Mouse (Mus musculus): ENCODE data around the gene Anxa6. TPM values are rescaled to one million over a fixed set of nuclear protein-coding genes. Genes with fewer than 3 reads are reported as not detected.
A peak's percentile ranks its signal among the peaks of the same experiment; 100 is the strongest.
"Not testable (repeated sequence)": the region's sequence is repeated elsewhere in the genome, so short reads cannot be mapped to it uniquely, and the experiment has no call there.

The Anxa6 gene
- polyA plus RNA-seq, 1 experiment from 2014 or later: 59.3 TPM

- Histone ChIP-seq H3K4me1 (replicated peaks) (peaks cover 13% of the 10 kb centered on the region), H3K9ac (no peak overlapping the region), H3K27me3 (no peaks in the 10 kb centered on the region), H3K36me3 (no peaks in the 10 kb centered on the region), H3K9me3 (no peaks in the 10 kb centered on the region), H3K4me3 (no peak overlapping the region), H3K4me2 (no peak overlapping the region), H3K27ac (no peak overlapping the region)
- ATAC-seq (ENCODE audit: low FRiP score): no peak
- 66% methylated on average over 4 of the region's 4 CpGs for WGBS
Observed at GRCm38 (mm10) chr11:54972049-54972723, 61.1 kb downstream of the Anxa6 start.

GRCm38 (mm10) chr11:54971365-54972048 is 61.7 kb downstream of the Anxa6 start:
- no peak for ATAC-seq (ENCODE audit: low FRiP score)
- no peak overlapping the region for H3K4me3 ChIP-seq
- peaks cover 13% of the 10 kb centered on the region for H3K4me1 ChIP-seq (replicated peaks)
- no peaks in the 10 kb centered on the region for H3K27me3 ChIP-seq
- no peak overlapping the region for H3K4me2 ChIP-seq
- H3K36me3 ChIP-seq: no peaks in the 10 kb centered on the region
- no peak overlapping the region for H3K27ac ChIP-seq
- no peak overlapping the region for H3K9ac ChIP-seq
- 77% methylated on average over 8 of the region's 8 CpGs for WGBS
- no peaks in the 10 kb centered on the region for H3K9me3 ChIP-seq

GRCm38 (mm10) chr11:54965234-54965633 is 68.0 kb downstream of the Anxa6 start:
- Histone ChIP-seq H3K36me3 (no peaks in the 10 kb centered on the region), H3K9ac (no peak overlapping the region), H3K4me2 (no peak overlapping the region), H3K4me1 (replicated peaks) (0 out of 2 replicates have a peak, but pooled peaks cover 3% of the 10 kb centered on the region), H3K9me3 (no peaks in the 10 kb centered on the region), H3K4me3 (no peak overlapping the region), H3K27me3 (no peaks in the 10 kb centered on the region), H3K27ac (no peak overlapping the region)
- no peak for ATAC-seq (ENCODE audit: low FRiP score)
- WGBS: 86% methylated on average over 6 of the region's 6 CpGs

DNA sequence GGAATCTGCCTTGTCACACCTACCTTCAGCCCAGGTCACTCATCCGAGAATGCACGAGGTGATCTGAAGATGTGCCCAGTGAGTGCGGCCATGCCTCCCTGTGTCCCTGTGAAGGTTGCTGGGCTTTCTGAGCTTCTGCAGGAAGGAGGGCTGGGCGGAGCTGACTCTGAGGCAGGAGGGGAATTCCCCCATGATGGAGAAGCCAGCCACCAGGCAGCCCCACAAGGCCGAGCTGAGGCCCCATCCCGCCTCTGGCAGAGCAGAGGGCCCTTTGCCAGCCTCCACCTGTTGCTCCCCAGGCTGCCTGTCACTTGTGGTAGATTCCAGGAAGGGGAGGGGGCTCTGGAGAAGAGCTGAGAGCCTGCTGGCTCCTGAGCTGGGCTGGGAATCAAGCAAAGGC is 70.4 kb downstream of the Anxa6 start, which contains the start of gene Tnip1:
Gene Tnip1, minus strand, starts transcription at position 108 of the 400 bp plus-strand sequence.
- 36% methylated on average over 6 of the region's 6 CpGs for WGBS
- H3K4me1 ChIP-seq (replicated peaks): 0 out of 2 replicates have a peak, but pooled peaks cover 3% of the 10 kb centered on the region
- no peak within 1 kb of the TSS for H3K4me2 ChIP-seq
- H3K27me3 ChIP-seq: no peaks in the 10 kb centered on the region
- no peaks in the 10 kb centered on the region for H3K9me3 ChIP-seq
- H3K9ac ChIP-seq: no peak within 1 kb of the TSS
- H3K36me3 ChIP-seq: no peaks in the 10 kb centered on the region
- no peak for ATAC-seq (ENCODE audit: low FRiP score)
- H3K27ac ChIP-seq: no peak within 1 kb of the TSS
- no peak within 1 kb of the TSS for H3K4me3 ChIP-seq

GRCm38 (mm10) chr11:54961921-54962320 is 71.3 kb downstream of the Anxa6 start:
- H3K9me3 ChIP-seq: no peaks in the 10 kb centered on the region
- no peak overlapping the region for H3K4me2 ChIP-seq
- no peak overlapping the region for H3K4me3 ChIP-seq
- 0 out of 2 replicates have a peak, but pooled peaks cover 3% of the 10 kb centered on the region for H3K4me1 ChIP-seq (replicated peaks)
- no peak overlapping the region for H3K27ac ChIP-seq
- no peak for ATAC-seq (ENCODE audit: low FRiP score)
- H3K27me3 ChIP-seq: no peaks in the 10 kb centered on the region
- H3K9ac ChIP-seq: no peak overlapping the region
- 77% methylated on average over 3 of the region's 3 CpGs for WGBS
- no peaks in the 10 kb centered on the region for H3K36me3 ChIP-seq

DNA sequence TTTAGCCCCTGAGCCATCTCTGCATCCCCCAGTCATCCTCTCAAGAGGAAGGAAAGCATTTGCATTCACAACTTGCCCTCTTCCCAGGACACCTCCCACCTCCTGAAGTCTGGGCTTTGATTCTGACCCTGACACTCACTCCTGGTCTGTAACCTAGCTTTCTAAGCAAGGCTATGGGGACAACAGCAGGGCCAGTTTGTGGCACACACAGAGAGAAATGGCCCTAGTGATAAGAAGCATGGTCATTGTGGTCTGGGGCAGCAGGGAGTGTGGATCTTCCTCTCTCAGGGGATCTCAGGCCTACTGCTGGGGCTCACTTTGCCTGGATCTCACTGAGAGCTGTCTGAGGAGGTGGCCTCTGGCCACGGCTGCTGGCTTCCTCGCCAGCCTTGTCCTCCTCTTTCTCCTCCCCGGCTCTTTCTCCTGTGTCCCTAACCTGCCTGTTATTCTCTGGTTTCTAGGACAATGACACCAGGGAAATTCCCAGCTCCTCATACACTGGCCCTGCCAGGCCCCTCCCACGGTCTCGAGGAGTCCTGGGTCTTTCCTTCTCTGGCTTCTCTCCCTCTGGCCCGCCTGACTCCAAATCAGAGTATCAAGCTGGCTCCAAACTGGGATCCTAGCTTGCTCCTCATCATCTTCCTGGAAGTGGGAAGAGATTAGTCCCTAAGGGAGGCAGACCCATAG is 71.9 kb downstream of the Anxa6 start:
- Histone ChIP-seq H3K9me3 (no peaks in the 10 kb centered on the region), H3K27me3 (no peaks in the 10 kb centered on the region), H3K9ac (no peak overlapping the region), H3K4me3 (no peak overlapping the region), H3K36me3 (no peaks in the 10 kb centered on the region), H3K27ac (no peak overlapping the region), H3K4me1 (replicated peaks) (0 out of 2 replicates have a peak, but pooled peaks cover 3% of the 10 kb centered on the region), H3K4me2 (no peak overlapping the region)
- ATAC-seq (ENCODE audit: low FRiP score): no peak
- WGBS: 73% methylated on average over 6 of the region's 6 CpGs

GRCm38 (mm10) chr11:54960251-54960650 is 73.0 kb downstream of the Anxa6 start:
- Histone ChIP-seq H3K36me3 (no peaks in the 10 kb centered on the region), H3K4me2 (no peak overlapping the region), H3K27ac (no peak overlapping the region), H3K9me3 (no peaks in the 10 kb centered on the region), H3K9ac (no peak overlapping the region), H3K4me3 (no peak overlapping the region), H3K27me3 (no peaks in the 10 kb centered on the region), H3K4me1 (replicated peaks) (peaks cover 6% of the 10 kb centered on the region; the same call in 1 of the 2 replicates)
- no peak for ATAC-seq (ENCODE audit: low FRiP score)
- WGBS: 93% methylated on average over 6 of the region's 6 CpGs

GRCm38 (mm10) chr11:54958571-54959073 is 74.6 kb downstream of the Anxa6 start:
- Histone ChIP-seq H3K4me2 (no peak overlapping the region), H3K27ac (no peak overlapping the region), H3K9ac (no peak overlapping the region), H3K27me3 (no peaks in the 10 kb centered on the region), H3K36me3 (no peaks in the 10 kb centered on the region), H3K4me1 (replicated peaks) (peaks cover 22% of the 10 kb centered on the region), H3K4me3 (no peak overlapping the region), H3K9me3 (no peaks in the 10 kb centered on the region)
- WGBS: 65% methylated on average over 3 of the region's 3 CpGs
- no peak for ATAC-seq (ENCODE audit: low FRiP score)

- not testable (repeated sequence) for H3K27me3 ChIP-seq; H3K4me3 ChIP-seq; ATAC-seq (ENCODE audit: low FRiP score); H3K36me3 ChIP-seq; H3K9me3 ChIP-seq; H3K27ac ChIP-seq; H3K9ac ChIP-seq; H3K4me2 ChIP-seq
- peaks cover 20% of the 10 kb centered on the region for H3K4me1 ChIP-seq (replicated peaks)
- 90% methylated on average over 3 of the region's 3 CpGs for WGBS
Observed at GRCm38 (mm10) chr11:54957708-54958107, 75.5 kb downstream of the Anxa6 start.

GRCm38 (mm10) chr11:54956912-54957311 is 76.3 kb downstream of the Anxa6 start:
- Histone ChIP-seq H3K9me3 (no peaks in the 10 kb centered on the region), H3K27me3 (no peaks in the 10 kb centered on the region), H3K36me3 (no peaks in the 10 kb centered on the region), H3K4me3 (no peak overlapping the region), H3K4me1 (replicated peaks) (peaks cover 26% of the 10 kb centered on the region), H3K27ac (no peak overlapping the region), H3K9ac (no peak overlapping the region), H3K4me2 (no peak overlapping the region)
- ATAC-seq (ENCODE audit: low FRiP score): no peak
- 66% methylated on average over 7 of the region's 7 CpGs for WGBS

- Histone ChIP-seq H3K4me2 (peak overlapping the region; percentile 64), H3K4me1 (replicated peaks) (peaks cover 27% of the 10 kb centered on the region), H3K27ac (peak overlapping the region; percentile 92), H3K36me3 (no peaks in the 10 kb centered on the region), H3K27me3 (no peaks in the 10 kb centered on the region), H3K9me3 (no peaks in the 10 kb centered on the region), H3K9ac (peak overlapping the region; percentile 85), H3K4me3 (peak overlapping the region; percentile 72)
- under 1% methylated on average over 59 of the region's 59 CpGs for WGBS
- ATAC-seq (ENCODE audit: low FRiP score): peak; percentile 98
Observed at GRCm38 (mm10) chr11:54955735-54956480, 77.3 kb downstream of the Anxa6 start.

GRCm38 (mm10) chr11:54955400-54955734 is 77.9 kb downstream of the Anxa6 start:
- not testable (repeated sequence) for H3K27me3 ChIP-seq; H3K36me3 ChIP-seq; ATAC-seq (ENCODE audit: low FRiP score); H3K9me3 ChIP-seq
- H3K27ac ChIP-seq: peak overlapping the region; percentile 92; the same call in 1 of the 2 replicates
- peak overlapping the region; percentile 64 for H3K4me2 ChIP-seq
- peaks cover 27% of the 10 kb centered on the region for H3K4me1 ChIP-seq (replicated peaks)
- H3K9ac ChIP-seq: peak overlapping the region; percentile 85
- peak overlapping the region; percentile 72 for H3K4me3 ChIP-seq
- 45% methylated on average over 10 of the region's 10 CpGs for WGBS
